Mouse (Mus musculus): ENCODE measurements around the gene Slk.

Slk gene

GRCm38 (mm10) chr19:47579225-47579787 is at the start of gene Slk:
Gene Slk, plus strand, starts transcription at chr19:47579678.
- DNase-seq = peak; percentile 81 to 91

DNA sequence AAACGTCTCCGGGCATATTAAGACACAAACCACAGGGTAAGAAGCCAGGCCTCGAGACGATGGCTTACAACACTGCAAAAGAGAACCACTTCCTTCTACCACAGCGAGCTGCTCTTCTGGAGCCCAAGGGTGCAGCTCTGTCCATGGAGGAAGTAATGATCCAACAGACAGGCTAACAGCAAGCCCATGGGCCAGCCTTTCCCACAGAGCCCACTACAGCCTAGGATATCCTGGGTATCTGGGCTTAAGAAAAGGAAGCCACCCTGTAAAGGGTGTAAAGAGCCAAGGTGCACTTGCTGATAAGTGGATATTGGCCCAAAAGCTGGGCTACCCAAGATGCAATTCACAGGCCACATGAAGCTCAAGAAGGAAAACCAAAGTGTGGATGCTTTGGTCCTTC is 48.2 kb upstream of the Slk start:
- DNase-seq = no peak

- no peak for DNase-seq
These were observed 47.0 kb upstream of the Slk start for GRCm38 (mm10) chr19:47532449-47532848.

- peak; percentile 47 to 53 for DNase-seq
These were observed 45.3 kb upstream of the Slk start for GRCm38 (mm10) chr19:47534131-47534530.

DNA sequence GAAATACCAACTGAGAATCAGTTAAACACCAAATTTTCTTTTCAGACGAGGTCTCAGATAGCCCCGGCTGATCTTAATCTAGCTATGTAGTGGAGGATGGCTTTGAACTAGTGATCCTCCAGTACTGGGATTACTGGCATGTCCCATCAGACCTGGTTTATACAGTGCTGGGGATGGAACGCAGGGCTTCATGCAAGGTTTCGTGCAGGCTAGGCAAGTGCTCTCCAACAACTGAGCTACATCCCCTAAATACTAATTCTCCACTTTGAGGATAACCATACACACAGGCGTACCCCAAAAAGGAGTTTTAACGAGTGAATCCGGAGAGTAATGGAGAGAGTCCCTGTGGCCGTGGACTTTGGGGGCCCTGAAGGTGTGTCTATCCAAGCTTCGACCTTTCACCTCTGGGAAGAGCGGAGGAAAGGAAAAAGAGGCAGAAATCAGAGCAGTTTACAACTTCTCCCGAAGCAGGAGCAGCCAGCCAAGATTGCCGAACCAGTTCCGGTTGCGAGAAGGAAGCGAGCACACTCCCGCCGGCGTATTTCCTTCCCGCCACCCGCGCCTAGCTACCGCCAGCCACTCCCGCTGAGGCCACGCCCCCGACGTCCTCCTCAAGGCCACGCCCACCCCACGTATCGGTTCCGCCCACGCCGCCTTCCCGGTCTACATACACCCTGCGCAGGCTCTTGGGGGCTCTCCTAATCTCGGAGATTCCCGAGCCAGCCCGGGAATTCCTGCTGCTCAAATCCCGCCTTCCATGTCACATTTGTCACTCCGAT is 42.8 kb upstream of the Slk start:
- DNase-seq = peak; percentile 99 to 100

DNA sequence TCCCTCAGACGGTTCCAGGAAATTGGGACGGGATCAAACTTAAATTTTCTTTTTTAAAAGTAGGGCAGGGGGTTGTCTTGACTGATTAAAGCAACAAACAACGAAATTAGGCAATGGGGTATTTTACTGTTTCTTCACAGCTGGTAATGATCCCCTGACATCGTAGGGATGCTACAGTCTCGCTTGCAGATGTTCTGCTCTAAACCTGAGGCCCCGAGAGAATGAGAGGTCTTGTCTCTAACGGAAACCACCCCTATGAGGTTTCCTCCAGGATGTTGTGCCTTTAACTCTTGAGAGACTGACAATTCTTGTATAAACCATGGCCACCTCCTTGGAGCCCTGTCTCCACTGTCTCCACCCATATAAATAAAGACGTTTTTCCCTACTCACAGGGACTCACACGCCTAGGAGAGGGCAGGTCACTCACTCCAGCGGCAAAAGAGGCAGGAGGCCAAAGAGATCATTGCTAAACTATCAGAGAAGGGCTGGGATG is 42.1 kb upstream of the Slk start, which contains the start of gene Stn1:
Gene Stn1 (minus strand): TSS at position 208 of the 493 bp plus-strand sequence.
- DNase-seq = peak in 1 of 2 experiments; percentile 6

- no peak for DNase-seq
These were observed 41.6 kb upstream of the Slk start for GRCm38 (mm10) chr19:47537879-47538278.

GRCm38 (mm10) chr19:47538801-47539200 is 40.7 kb upstream of the Slk start:
- no peak for DNase-seq

GRCm38 (mm10) chr19:47542441-47542840 is 37.0 kb upstream of the Slk start:
- no peak for DNase-seq

DNA sequence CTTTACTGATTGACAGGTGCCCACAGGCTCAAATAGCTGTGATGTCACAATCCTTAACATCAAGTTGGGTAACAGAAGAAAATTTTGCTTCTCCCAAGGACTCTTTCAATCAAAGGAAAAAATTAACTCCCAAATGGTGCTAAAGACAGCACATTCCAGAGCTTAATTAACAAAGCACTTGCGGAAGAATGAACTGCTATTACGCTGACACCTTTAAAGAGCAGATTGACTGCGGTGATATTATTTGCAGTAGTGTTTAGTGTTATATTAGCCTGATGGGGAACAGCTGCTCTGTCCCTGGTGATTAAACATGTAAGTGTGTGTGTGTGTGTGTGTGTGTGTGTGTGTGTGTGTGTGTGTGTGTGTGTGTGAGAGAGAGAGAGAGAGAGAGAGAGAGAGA is 34.4 kb upstream of the Slk start:
- DNase-seq = no peak

- DNase-seq = no peak
These were observed 34.0 kb upstream of the Slk start for GRCm38 (mm10) chr19:47545528-47545927.

- no peak for DNase-seq
These were observed 30.9 kb upstream of the Slk start for GRCm38 (mm10) chr19:47548432-47549076.

GRCm38 (mm10) chr19:47549174-47549573 is 30.3 kb upstream of the Slk start:
- no peak for DNase-seq

DNA sequence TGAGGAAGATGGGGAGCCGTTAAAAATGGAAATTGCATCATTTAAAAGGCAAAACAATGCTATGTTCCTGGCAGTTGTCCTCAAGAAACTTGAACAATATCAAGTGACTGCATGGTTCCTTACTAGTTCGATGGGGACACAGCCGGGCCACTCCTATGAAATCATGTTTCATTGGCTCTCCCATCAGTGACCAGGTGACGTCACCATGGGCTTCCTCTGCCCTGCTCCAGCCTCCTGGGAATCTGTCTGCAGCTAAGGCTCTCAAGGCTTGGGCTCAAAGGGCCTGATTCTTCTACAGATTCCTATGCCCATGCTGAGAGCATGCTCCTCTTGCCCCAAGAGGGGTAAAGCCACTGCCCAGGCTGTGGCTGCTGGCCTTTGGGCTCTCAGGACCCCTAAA is 29.9 kb upstream of the Slk start:
- no peak for DNase-seq

DNA sequence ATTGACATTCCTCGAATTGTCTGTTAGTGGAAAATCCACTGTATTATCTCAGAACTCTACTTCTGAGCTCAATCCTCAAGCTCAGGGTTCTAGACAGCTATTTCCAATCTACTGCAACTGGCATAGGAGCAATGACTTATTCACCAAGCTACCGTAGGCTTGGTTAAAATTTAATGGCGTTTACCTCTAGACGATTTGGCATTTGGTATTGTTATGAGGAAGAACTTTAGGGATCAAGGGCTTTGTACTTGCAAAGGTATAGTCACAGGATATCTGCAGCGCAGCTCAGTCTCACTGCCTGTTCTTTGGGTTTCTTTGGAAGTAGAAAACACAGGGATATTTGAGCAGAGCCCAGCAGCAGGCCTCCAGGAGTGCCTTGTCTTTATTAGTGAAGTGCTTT is 20.3 kb upstream of the Slk start:
- no peak for DNase-seq

GRCm38 (mm10) chr19:47559751-47560512 is 19.5 kb upstream of the Slk start:
- no peak for DNase-seq

GRCm38 (mm10) chr19:47560544-47561161 is 18.8 kb upstream of the Slk start:
- DNase-seq = no peak

- peak; percentile 40 to 78 for DNase-seq
These were observed 17.5 kb upstream of the Slk start for GRCm38 (mm10) chr19:47561996-47562441.

GRCm38 (mm10) chr19:47563715-47564114 is 15.8 kb upstream of the Slk start:
- no peak for DNase-seq

- DNase-seq = no peak
These were observed 14.3 kb upstream of the Slk start for GRCm38 (mm10) chr19:47565031-47565654.

- DNase-seq = no peak
These were observed 13.5 kb upstream of the Slk start for GRCm38 (mm10) chr19:47565994-47566393.

DNA sequence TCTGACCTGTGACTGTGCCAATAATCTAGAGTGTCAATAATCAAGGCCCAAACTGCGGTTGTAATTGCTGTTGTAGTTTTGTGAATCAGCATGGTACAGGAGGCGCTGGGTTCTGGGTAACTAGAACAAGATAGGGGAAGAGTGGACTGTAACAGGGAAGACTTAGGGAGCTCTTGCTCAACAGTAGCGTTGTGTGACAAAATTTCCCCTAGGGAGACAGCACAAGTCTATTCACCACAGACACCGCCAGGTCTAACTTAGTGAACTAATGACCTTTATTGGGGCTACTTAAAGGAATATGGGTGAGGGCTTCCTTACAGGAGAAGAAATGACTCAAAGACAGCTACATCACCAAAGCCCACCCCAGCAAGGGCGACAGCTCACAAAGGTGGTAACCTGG is 9.4 kb upstream of the Slk start:
- no peak for DNase-seq
